Mouse (Mus musculus) heart, postnatal 36 days (tissue): ENCODE data around the gene Stmnd1. TPM values are rescaled to one million over a fixed set of nuclear protein-coding genes. Genes with fewer than 3 reads are reported as not detected.
"Not testable (repeated sequence)": the region's sequence is repeated elsewhere in the genome, so short reads cannot be mapped to it uniquely, and the experiment has no call there.

Source experiments
- DNase-seq, 2 experiments: peaks; one replicate each; pipeline ENCODE4 v3.0.0; 2021 to 2022
- intact Hi-C: fragments of 180-260 bp; cut with DNase I; formaldehyde crosslinking; loops from one replicate; pipeline ENCODE4 v1.15.1; 2025
- total RNA-seq, 2 experiments: library from RNA; stranded (reverse); gene quantifications; 2 replicates each; pipeline ENCODE4 v1.2.3; 2021

The Stmnd1 gene
- under 1 TPM; 0.24 to 0.58 TPM for total RNA-seq

DNA sequence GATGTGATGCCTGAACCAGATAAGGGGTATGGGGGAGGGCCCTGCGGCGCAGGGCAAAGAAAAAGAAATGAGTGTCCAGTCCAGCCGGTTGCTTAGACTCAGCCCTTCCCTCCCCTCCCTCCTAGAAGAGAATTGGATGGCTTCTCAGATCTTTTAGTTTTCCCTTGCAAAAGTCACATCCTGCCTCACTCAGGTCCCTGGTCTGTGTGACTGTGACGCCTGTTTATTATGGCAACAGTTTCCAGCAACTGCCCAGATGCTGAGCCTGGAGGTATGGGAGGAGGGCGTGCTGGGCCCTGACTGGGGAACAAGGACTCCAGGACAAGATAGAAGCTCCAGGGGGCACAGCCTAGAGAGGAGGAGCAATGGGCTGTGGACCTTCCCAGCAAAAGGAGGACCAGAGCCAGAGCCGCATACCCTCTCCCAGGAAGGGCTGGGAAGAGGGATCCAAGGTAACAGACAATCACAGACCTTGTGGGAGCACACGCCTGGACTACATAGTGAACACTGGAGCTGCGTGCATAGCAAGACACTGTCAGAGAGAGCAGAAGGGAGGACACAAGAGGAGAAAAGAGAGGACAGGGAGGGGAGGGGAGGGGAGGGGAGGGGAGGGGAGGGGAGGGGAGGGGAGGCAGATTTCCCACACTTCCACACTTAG is at the start of gene Stmnd1:
Stmnd1 (plus strand) TSS at position 269 of the 658 bp plus-strand sequence.
- peak; percentile 13 to 34 for DNase-seq
- intact Hi-C loops: no loop called here

DNA sequence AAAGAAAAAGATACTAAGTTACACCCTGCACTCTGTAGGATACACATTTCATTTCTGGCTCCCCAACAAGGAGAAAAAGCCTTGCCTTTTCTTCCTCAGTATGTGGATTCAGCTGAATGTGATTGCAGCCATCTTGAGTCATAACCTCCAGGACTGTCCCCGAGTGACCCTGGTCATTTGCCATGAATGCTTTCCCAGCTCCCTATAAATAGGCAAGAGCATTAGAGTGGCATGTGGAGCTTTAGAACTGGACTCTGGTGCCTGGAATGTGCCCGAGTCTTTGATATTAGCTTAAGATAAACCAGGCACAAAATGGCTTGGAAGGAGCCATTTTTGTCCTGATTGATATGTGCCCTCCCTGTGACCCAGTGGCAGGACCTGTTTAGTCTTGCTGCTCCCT is 46.6 kb upstream of the Stmnd1 start:
- DNase-seq: peak; percentile 36 to 47
- intact Hi-C loops: no loop called here

DNA sequence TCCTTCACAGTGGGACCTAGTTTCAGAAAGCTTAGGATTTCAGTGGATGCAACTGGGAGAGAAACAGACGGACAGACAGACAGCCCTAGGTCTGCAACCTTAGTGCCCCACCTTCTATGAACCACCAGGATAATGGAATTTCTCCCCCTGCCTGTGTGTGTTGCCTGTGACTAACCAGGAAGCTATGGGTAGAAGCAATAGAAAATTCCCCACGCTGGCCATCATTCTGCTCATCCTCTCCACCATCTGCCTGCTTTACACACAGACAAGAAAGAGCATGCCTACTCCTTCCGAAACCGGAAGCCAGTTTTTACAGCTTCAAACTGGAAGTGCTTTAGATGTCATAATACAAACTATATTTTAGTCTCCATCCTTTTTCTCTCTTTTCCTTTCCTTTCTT is 46.0 kb upstream of the Stmnd1 start:
- intact Hi-C loops: no loop called here
- DNase-seq: no peak

DNA sequence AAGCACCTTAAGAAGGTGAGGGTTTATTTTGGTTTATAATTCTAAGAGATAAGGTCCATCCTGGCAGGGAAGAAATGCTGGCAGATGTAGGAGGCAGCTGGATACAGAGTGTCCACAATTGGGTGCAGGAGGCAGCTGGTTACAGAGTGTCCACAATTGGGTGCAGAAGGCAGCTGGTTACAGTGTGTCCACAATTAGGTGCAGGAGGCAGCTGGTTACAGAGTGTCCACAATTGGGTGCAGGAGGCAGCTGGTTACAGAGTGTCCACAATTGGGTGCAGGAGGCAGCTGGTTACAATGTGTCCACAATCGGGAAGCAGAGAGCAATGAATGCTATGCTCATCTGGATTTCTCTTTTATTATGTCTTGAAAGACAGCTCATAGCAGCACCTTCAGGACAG is 44.8 kb upstream of the Stmnd1 start:
- DNase-seq, intact Hi-C loops: not testable (repeated sequence)

DNA sequence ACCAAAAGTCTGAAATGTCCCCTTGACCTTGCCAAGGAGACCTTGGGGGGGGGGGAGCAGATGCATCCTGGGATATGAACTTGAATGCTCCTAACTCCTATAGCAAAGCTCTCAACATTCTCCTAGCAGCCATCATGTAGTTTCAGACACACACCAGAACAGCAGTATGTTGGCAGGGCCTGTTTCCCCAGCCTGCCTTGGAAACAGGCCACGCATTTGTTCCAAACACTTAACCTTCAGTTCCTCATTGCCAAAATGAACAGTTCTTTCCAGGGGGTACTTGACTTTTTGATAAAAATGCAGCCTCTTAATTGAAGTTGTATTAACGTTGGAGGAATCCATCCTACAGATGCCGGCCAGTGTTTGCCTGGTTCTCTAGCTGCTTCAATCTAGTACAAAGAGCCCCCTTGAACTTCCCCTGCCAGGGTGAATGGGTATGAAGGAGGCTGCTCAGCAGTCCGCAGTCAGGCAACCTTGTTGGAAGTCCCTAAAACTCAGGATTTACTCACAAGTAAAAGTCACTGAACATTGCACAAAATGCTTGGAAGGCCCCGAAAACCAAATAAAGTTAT is 41.9 kb upstream of the Stmnd1 start:
- intact Hi-C loops: no loop called here
- DNase-seq: peak; percentile 28 to 32

DNA sequence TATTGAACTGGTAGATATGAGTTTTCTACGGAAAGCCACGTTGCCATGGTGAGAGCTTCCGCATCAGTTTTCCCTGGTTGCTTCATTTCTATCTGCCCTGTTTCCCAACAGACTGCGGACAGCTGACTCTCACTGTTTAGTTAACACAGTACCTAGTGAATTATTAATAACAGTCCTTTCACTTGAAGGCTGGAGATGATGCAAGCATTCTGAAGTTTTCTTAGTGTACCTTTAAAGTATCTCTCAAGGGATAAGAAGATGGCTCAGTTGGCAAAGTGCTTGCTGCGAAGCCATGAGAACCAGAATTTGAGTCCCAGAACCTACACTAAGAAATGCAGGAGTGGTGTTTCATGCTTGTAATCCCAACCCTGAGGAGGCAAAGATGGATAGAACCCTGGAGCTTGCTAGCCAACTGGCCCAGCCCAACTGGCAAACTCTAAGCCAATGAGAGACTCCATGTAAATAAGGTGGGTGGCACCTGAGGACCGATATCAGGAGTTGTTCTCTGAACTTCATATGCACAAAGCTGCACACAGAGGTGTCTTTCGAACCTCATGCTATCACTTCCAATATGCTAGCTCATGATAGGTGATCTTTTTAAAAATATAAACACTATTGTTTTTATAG is 35.7 kb upstream of the Stmnd1 start:
- no peak for DNase-seq
- intact Hi-C loops: no loop called here

DNA sequence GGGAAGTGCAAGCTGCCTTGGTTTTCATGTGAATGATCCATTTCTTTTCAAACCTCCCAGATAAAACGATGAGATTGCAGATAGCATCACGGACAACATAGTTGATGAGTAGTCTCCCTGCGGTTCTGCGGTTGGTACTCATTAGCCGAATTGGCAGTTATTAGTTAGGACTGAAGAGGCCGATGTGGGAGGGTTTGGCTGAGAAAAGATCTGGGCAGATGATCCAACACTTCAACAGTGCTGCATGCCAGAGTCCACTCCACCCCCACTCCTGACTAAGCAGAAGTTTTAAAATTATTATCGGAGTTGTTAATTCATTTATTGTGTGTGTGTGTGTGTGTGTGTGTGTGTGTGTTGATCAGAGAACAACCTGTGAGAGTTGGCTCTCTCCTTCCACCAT is 34.7 kb upstream of the Stmnd1 start:
- no peak for DNase-seq
- intact Hi-C loops: no loop called here

DNA sequence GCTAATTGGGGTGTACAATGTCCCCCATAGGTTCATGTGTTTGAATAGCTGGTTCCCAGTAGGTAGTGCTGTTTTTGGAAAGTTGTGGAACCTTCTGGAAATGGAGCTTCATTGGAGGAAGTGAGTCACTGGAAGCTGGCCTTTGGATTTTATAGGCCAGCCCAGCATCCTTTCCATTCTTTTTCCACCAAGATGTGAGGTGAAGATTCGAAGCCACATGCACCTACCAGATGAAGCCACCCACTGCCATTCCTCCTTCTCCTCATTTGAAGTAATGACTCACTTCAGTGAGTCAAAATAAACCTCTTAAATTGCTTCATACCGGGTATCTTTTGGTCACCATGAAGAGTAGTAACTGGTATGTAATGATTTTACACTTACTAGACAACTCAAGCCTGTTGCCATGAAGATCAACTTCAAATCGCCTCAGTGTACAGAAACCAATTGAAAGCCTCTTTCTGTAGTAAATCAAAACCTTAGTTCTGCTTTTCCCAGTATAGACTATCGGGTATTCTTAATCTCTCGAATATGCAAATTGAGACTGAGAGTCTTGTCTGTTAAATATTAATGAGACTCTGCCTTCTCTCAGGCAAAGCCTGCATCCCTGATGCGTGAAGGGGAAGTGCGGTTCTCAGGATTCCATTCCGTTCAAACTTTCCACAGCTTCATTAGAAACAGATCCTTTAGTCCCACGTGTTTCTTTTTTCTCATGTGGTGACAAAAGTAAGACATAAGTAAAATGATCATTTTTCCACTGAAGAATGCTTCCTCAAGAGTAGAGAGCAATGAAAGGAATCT is 31.9 kb upstream of the Stmnd1 start:
- DNase-seq: no peak
- intact Hi-C loops: no loop called here

DNA sequence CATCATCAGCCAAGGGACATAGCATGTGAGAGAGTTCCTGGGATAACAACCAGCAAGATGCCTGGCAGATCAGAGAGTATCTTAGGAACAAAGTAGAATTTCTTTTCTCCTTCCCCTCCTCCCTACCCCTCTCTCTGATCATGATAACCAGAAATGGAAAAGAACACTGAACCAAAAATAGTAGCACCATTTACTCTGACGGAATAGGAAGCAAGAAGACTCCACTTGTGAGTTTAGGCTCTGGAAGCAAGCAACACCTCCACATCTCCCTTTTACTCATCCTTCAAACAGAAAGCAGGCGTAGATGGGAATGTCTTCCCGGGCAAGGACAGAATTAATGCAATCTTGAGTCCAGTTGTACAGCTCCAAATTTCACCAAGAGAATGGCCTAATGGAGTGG is 19.8 kb upstream of the Stmnd1 start:
- DNase-seq: no peak
- intact Hi-C loops: no loop called here

DNA sequence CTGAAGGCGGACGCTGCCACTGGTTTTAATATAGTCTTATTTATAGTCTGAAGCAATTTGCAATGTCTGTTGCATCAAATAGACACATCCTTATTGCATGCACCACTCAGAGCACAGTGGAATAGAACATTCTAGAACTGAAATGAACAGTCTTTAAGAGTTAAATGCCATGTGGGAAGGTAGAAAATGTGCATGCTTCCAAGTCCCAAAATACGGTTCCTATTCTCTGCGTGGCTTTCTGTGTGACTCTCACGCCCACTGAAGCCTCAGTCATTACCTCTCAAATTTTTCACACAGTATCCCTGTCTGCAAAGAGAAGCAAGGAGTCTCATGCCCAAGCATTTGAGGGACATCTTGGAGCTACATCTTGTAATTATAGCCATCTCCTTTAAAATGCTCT is 19.4 kb upstream of the Stmnd1 start:
- intact Hi-C loops: no loop called here
- DNase-seq: no peak

DNA sequence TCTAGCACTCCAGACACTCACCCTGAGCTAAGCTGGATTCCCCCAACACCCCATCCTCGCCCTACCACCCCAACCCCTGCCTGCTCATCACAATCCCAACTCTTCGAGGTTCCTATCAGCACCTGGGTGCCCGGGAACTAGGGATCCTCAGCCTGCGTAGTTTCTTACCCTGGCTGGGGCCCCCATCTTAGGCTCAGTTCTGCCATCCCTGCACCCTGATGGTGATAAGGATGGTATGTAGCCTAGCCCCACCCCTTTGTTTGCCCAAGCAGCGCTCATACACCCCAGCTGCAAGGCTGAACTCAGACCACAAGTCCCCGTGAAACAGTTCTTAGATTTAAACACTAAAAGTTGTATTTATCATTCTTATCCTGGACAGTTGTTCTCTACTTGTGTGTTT is 17.9 kb upstream of the Stmnd1 start:
- intact Hi-C loops: loop anchor here (2.0 to 5.0 kb wide), 3 partner anchors 67 to 288 kb away; partner anchors contain the start of gene Atxn1
- no peak for DNase-seq

DNA sequence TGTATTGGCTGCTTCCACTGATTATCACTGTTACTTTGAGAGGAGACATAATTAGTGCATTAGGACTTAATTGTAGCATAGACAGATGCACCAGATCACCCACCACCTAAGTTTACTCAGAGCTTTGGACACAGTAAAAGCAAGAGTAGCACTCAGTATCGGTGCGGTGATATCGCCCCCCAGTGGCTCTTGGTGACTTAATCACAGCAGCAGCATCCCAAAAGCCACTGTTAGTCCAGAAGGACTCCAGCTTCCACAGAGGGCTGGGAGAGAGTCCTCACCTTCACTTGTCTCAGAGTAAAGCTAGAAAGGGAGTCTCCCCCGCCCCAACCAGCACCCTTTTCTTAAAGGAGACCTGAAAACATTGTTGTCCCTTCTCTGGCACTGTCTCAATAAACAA is 15.7 kb upstream of the Stmnd1 start:
- peak; percentile 56 to 72 for DNase-seq
- intact Hi-C loops: loop anchor here (2.0 to 5.0 kb wide), 3 partner anchors 69 to 291 kb away; partner anchors contain the start of gene Atxn1

DNA sequence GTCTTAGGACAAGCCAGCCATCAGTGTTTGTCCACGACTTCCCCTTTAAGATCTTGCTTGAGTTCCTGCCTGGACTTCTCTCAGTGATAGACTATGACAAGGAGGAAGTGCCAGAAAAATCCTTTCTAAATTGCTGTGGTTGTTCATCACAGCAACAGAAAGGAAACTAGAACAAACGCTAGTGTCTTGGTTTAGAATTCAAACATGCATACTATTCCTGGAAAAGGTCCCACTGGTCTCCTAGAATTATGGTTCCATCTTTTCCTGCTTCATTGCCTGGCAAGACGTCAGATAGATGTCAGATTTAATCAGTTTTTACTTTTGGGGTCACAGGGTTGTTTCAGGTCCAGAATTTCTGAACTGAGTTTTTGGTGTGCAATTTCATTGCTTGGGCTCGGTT is 14.0 kb upstream of the Stmnd1 start:
- intact Hi-C loops: loop anchor here (5.0 kb wide), 1 partner anchor 292 kb away; the partner anchor contains the start of gene Atxn1
- DNase-seq: no peak

DNA sequence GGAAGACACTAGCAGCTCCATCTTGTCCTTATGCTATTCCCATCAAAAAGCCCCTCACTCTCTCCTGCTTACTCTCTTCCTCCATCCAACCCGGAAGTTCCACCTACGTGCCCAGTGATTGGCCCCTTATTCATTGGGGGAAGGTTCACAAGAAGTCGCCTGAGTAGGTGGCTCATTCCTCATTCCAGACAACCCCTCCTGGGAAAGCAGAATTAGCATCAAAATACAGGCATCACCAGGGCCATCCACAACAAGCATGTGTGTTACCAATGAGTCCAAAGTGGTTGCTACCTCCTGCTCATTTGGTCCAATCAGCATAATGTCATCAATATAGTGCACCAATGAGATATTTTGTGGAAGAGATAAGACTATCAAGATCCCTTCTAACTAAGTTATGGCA is 12.3 kb upstream of the Stmnd1 start:
- intact Hi-C loops: no loop called here
- DNase-seq: no peak

DNA sequence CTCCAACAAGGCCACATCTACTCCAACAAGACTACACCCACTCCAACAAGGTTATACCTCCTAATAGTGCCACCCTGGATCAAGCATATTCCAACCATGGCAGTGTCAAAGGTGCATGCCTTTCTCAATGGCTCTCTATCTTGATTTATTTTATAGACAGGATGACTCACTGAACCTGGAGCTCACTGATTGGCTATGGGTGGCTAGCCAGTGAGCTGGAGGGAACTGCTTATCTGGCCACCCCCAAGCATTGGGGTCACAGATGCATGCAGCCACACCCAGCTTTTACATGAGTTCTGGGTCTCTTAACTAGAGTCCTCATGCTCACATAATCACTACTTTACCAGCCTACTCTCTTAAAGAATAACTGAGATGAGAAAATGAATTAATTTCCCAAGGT is 5.7 kb upstream of the Stmnd1 start:
- intact Hi-C loops: no loop called here

DNA sequence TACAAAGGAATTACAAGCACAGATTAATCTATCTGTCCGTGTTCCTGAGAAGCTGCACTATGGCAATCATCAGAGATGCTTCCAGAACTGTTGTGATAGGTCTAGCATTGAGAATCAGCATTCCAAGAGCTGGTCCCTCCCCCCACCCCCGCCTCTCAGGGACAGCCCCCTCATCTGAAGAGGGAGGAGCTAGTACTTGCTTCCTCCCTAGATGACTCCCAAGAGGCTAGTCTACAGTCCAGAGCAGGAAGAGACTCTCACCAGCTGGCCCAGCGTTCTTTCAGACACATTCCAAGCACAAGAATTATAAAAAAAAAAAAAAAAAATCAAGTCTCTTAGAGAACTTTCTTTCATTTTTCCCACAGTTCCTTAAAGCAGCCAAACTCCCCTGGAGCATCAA is 5.2 kb upstream of the Stmnd1 start:
- intact Hi-C loops: no loop called here
- DNase-seq: no peak

More for the DNA sequence above, 5.7 kb upstream of the Stmnd1 start:
- DNase-seq: no peak

DNA sequence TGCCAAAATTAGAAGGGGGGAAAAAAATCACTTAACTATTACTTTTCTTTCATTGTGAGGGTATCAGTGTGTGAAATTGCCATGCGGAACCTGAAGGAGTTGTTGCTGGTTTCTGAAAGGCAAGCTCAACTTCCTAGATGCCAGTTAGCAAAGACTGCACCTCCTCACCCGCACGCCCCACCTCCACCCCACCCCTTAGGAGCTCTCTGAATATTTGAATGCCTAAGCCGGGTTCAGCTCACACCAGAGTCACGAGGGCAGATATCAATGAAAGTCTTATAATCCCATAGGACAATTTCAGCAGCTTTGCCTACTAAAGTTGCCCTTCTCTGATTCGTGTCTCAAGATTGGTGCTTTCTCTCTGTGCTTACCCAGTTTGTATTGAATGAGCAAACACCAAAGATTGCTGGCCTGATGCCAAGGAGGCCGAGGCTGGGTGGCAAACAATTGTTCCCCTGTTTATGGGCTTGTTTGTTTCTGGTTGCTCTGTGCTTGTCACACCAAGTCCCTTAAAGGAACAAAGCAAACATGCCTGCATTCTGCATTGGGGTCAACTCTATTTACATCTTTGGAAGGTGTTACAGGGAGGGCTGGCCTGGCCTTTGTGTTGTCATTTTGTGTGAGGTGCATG is 4.6 kb upstream of the Stmnd1 start:
- DNase-seq: peak in 1 of 2 experiments; percentile 14

DNA sequence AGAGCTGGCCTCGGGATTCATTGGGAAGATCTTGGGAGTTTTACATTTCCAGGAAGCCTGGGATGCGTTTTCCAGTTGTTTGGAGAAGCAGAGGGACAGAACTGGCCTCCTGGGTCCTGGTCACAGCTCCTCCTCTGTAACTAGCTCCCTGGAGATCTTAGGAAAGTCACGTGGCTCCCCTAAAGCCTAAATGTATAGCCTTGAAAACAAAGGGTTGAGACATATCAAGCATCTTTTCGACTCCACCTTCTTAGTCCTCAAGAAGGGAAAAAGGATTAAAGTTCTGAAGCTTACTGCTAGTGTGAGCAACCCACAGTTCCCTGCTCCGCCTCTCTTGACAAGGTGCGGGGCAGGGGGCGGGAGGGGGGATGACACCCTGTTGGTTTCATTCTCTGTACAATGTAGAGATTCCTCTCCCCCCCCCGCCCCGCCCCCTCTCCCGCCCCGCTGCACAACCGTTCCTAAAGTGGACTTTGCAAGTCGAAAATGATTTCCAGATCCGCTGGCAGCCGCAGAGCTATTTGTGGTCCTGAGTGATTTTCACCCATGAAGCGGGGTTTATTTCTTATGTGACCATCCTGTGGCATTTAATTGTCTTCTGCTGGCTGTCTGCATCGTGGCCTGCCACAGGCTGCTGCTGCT is 589 bp upstream of the Stmnd1 start:
- intact Hi-C loops: no loop called here
- no peak for DNase-seq

More for the DNA sequence above, 4.6 kb upstream of the Stmnd1 start:
- intact Hi-C loops: no loop called here

DNA sequence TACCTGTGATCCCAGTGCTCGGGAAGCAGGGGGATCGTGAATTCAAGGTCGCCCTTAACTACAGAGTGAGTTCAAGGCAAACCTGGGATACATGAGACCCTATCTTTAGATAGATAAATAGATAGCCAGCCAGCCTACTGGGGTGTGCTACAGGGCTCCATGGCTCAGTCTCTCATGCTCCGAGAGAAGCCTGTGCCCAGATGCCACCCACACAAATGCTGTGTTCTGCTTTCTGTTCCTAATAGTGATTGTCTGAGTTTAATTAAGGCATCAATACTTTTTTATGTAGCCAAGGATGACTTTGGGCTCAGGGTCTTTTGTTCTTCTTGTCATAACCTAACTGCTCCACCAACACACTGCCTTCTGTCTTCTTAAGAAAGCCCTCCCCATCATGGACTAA is 2.2 kb downstream of the Stmnd1 start:
- no peak for DNase-seq
- intact Hi-C loops: no loop called here

DNA sequence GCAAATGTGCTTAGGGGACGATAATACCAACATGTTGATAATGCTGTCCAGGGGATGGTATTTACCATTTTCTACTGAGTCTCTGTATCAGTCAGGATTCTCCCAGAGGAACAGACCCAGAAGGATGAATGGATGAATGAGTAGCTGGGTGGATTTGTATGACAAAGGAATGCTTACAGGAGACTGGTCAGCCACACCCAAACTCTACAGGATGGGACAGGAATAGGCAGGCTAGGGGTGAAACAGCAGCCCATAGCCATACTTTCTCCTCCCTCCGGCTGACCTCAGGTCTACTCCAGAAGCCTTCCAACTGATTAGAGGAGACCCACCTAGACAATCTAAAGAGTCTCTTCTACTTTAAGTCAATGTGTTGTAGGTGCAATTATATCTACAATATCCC is 9.0 kb downstream of the Stmnd1 start:
- intact Hi-C loops: no loop called here
- DNase-seq: no peak
